Mouse (Mus musculus): ENCODE data around the gene Gm14137.

Gene Gm14137

GRCm38 (mm10) chr2:119172862-119173576 is 1.3 kb upstream of the Gm14137 start:
- peak; percentile 75 for DNase-seq (ENCODE audit: low read depth)

- peak; percentile 64 for DNase-seq (ENCODE audit: low read depth)
Measured at GRCm38 (mm10) chr2:119174866-119175265, 557 bp downstream of the Gm14137 start.

- no peak for DNase-seq (ENCODE audit: low read depth)
Measured at GRCm38 (mm10) chr2:119175614-119176013, 1.3 kb downstream of the Gm14137 start.

- peak; percentile 38 for DNase-seq (ENCODE audit: low read depth)
Measured at GRCm38 (mm10) chr2:119176761-119177160, 2.5 kb downstream of the Gm14137 start.

- no peak for DNase-seq (ENCODE audit: low read depth)
Measured at GRCm38 (mm10) chr2:119177384-119177939, 3.2 kb downstream of the Gm14137 start.

GRCm38 (mm10) chr2:119182914-119183313 is 8.6 kb downstream of the Gm14137 start:
- DNase-seq (ENCODE audit: low read depth): no peak

- DNase-seq (ENCODE audit: low read depth): peak; percentile 90
Measured at GRCm38 (mm10) chr2:119189029-119189710, 14.9 kb downstream of the Gm14137 start.

GRCm38 (mm10) chr2:119190969-119191368 is 16.7 kb downstream of the Gm14137 start:
- DNase-seq (ENCODE audit: low read depth): no peak

GRCm38 (mm10) chr2:119194140-119194539 is 19.8 kb downstream of the Gm14137 start:
- DNase-seq (ENCODE audit: low read depth): no peak

GRCm38 (mm10) chr2:119196316-119197108 is 22.2 kb downstream of the Gm14137 start:
- peak; percentile 32 for DNase-seq (ENCODE audit: low read depth)

- DNase-seq (ENCODE audit: low read depth): no peak
Measured at GRCm38 (mm10) chr2:119197493-119197892, 23.2 kb downstream of the Gm14137 start.

- no peak for DNase-seq (ENCODE audit: low read depth)
Measured at GRCm38 (mm10) chr2:119198049-119198448, 23.7 kb downstream of the Gm14137 start.

GRCm38 (mm10) chr2:119198934-119199333 is 24.6 kb downstream of the Gm14137 start:
- no peak for DNase-seq (ENCODE audit: low read depth)

GRCm38 (mm10) chr2:119202914-119203453 is 28.7 kb downstream of the Gm14137 start:
- DNase-seq (ENCODE audit: low read depth): no peak

- DNase-seq (ENCODE audit: low read depth): peak; percentile 22
Measured at GRCm38 (mm10) chr2:119203871-119204460, 29.7 kb downstream of the Gm14137 start.

- peak; percentile 6 for DNase-seq (ENCODE audit: low read depth)
Measured at GRCm38 (mm10) chr2:119207961-119208343, 33.6 kb downstream of the Gm14137 start.

- DNase-seq (ENCODE audit: low read depth): peak; percentile 98
Measured at GRCm38 (mm10) chr2:119208344-119209175, 34.3 kb downstream of the Gm14137 start, which contains the start of the genes Zfyve19 and Dnajc17. Gene Zfyve19, plus strand, starts transcription at chr2:119208617. Gene Dnajc17, minus strand, starts transcription at chr2:119208795.

- no peak for DNase-seq (ENCODE audit: low read depth)
Measured at GRCm38 (mm10) chr2:119209176-119209507, 34.8 kb downstream of the Gm14137 start.
